Mouse (Mus musculus) stomach, embryonic 15.5 days (tissue): ENCODE results near the gene Ugp2. TPM values are rescaled to one million over a fixed set of nuclear protein-coding genes. Genes with fewer than 3 reads are reported as not detected.

Experiments used
- ATAC-seq: fragments of 200-750 bp; cut with Nextera tagmentation; 2 replicates; pipeline ENCODE4 v1.8.0; 2017; ENCODE audit warnings: low read depth, moderate number of reproducible peaks, moderate TSS enrichment; ENCODE audit not compliant: insufficient read depth, low FRiP score
- H3K27ac ChIP-seq: fragments of 300-500 bp; sonication (generic); 2 replicates; pipeline ENCODE4 v1.5.1; 2015; ENCODE audit warnings: mild to moderate bottlenecking, inconsistent platforms
- H3K27me3 ChIP-seq: fragments of 300-500 bp; sonication (generic); replicated peaks from 2 replicates; pipeline ENCODE4 v1.6.1; 2015; ENCODE audit warnings: inconsistent platforms
- H3K36me3 ChIP-seq: fragments of 300-500 bp; sonication (generic); 2 replicates; pipeline ENCODE4 v1.6.1; 2015; ENCODE audit warnings: inconsistent platforms
- H3K4me1 ChIP-seq: fragments of 300-500 bp; sonication (generic); 2 replicates; pipeline ENCODE4 v1.6.1; 2015; ENCODE audit warnings: inconsistent platforms
- H3K4me2 ChIP-seq: fragments of 300-500 bp; sonication (generic); 2 replicates; pipeline ENCODE4 v1.6.1; 2015; ENCODE audit warnings: mild to moderate bottlenecking, inconsistent platforms
- H3K4me3 ChIP-seq: fragments of 300-500 bp; sonication (generic); replicated peaks from 2 replicates; pipeline ENCODE4 v1.5.1; 2015; ENCODE audit warnings: inconsistent platforms
- H3K9ac ChIP-seq: fragments of 300-500 bp; sonication (generic); 2 replicates; pipeline ENCODE4 v1.6.1; 2015; ENCODE audit warnings: inconsistent platforms
- H3K9me3 ChIP-seq: fragments of 300-500 bp; sonication (generic); 2 replicates; pipeline ENCODE4 v1.6.1; 2016; ENCODE audit warnings: inconsistent platforms
- WGBS: fragments of 180-500 bp; shearing (Covaris S2); methylation state at CpG from one replicate; pipeline ENCODE4 v1.1.7; 2015; 5-methylcytosine and 5-hydroxymethylcytosine counted together
- polyA plus RNA-seq: library from polyadenylated mRNA; unstranded; fragments of >200 nt; fragmentation: Nextera tagmentation; extraction: Ambion mirVana; gene quantifications from 2 replicates; pipeline ENCODE4 v1.2.1, GENCODE M21; 2015

Gene Ugp2
- polyA plus RNA-seq, result 95.0 and 95.2 TPM in 2 replicates

GRCm38 (mm10) chr11:21371122-21371806 lies at the start of gene Ugp2:
Ugp2 (minus strand) TSS chr11:21371201.
- Histone ChIP-seq H3K9me3 (no peaks in the 10 kb centered on the region), H3K4me1 (peaks cover 4% of the 10 kb centered on the region), H3K27ac (peak within 1 kb of the TSS; percentile 97), H3K4me2 (peak within 1 kb of the TSS; percentile 71), H3K9ac (peak within 1 kb of the TSS; percentile 73), H3K4me3 (peak within 1 kb of the TSS; percentile 78), H3K36me3 (no peaks in the 10 kb centered on the region), H3K27me3 (no peaks in the 10 kb centered on the region)
- WGBS, result 6% methylated on average over 38 of the region's 38 CpGs
- ATAC-seq, result peak; percentile 91

- H3K4me3 ChIP-seq, result no peak overlapping the region
- no peak overlapping the region for H3K9ac ChIP-seq
- no peaks in the 10 kb centered on the region for H3K4me1 ChIP-seq
- peak; percentile 60; the same call in 1 of the 2 replicates for ATAC-seq
- H3K4me2 ChIP-seq, result no peak overlapping the region
- H3K36me3 ChIP-seq, result no peaks in the 10 kb centered on the region
- no peaks in the 10 kb centered on the region for H3K9me3 ChIP-seq
- no peaks in the 10 kb centered on the region for H3K27me3 ChIP-seq
- H3K27ac ChIP-seq, result peak overlapping the region; percentile 55
- WGBS, result 21% methylated on average over 7 of the region's 7 CpGs
These were observed 43.9 kb upstream of the Ugp2 start for GRCm38 (mm10) chr11:21414911-21415381.

- Histone ChIP-seq H3K4me2 (no peak overlapping the region), H3K9ac (no peak overlapping the region), H3K27ac (no peak overlapping the region), H3K4me3 (no peak overlapping the region), H3K27me3 (no peaks in the 10 kb centered on the region), H3K36me3 (no peaks in the 10 kb centered on the region), H3K4me1 (no peaks in the 10 kb centered on the region), H3K9me3 (no peaks in the 10 kb centered on the region)
- 46% methylated on average over 4 of the region's 4 CpGs for WGBS
- ATAC-seq, result no peak
These were observed 35.7 kb upstream of the Ugp2 start for GRCm38 (mm10) chr11:21406668-21407067.

- Histone ChIP-seq H3K4me2 (no peak overlapping the region), H3K27me3 (no peaks in the 10 kb centered on the region), H3K9me3 (no peaks in the 10 kb centered on the region), H3K27ac (no peak overlapping the region; the same call in 1 of the 2 replicates), H3K36me3 (no peaks in the 10 kb centered on the region), H3K9ac (no peak overlapping the region), H3K4me3 (no peak overlapping the region), H3K4me1 (no peaks in the 10 kb centered on the region)
- 38% methylated on average over 1 of the region's 1 CpGs for WGBS
- no peak for ATAC-seq
These were observed 35.1 kb upstream of the Ugp2 start for GRCm38 (mm10) chr11:21406141-21406540.

GRCm38 (mm10) chr11:21403877-21404276 lies 32.9 kb upstream of the Ugp2 start:
- 44% methylated on average over 1 of the region's 1 CpGs for WGBS
- no peaks in the 10 kb centered on the region for H3K36me3 ChIP-seq
- no peak overlapping the region for H3K4me2 ChIP-seq
- no peak for ATAC-seq
- H3K4me1 ChIP-seq, result 0 out of 2 replicates have a peak, but pooled peaks cover 3% of the 10 kb centered on the region
- H3K4me3 ChIP-seq, result no peak overlapping the region
- no peak overlapping the region for H3K9ac ChIP-seq
- no peaks in the 10 kb centered on the region for H3K9me3 ChIP-seq
- H3K27ac ChIP-seq, result no peak overlapping the region
- H3K27me3 ChIP-seq, result no peaks in the 10 kb centered on the region

- Histone ChIP-seq H3K4me3 (no peak overlapping the region), H3K36me3 (no peaks in the 10 kb centered on the region), H3K9me3 (no peaks in the 10 kb centered on the region), H3K9ac (no peak overlapping the region), H3K4me2 (no peak overlapping the region), H3K4me1 (0 out of 2 replicates have a peak, but pooled peaks cover 3% of the 10 kb centered on the region), H3K27ac (no peak overlapping the region; the same call in 1 of the 2 replicates), H3K27me3 (no peaks in the 10 kb centered on the region)
- ATAC-seq, result 0 out of 2 replicates have a peak, but pooled peaks have one; percentile 35
- 41% methylated on average over 5 of the region's 5 CpGs for WGBS
These were observed 31.7 kb upstream of the Ugp2 start for GRCm38 (mm10) chr11:21402481-21403254.

- no peak for ATAC-seq
- H3K4me3 ChIP-seq, result no peak overlapping the region
- no peaks in the 10 kb centered on the region for H3K27me3 ChIP-seq
- WGBS, result 86% methylated on average over 2 of the region's 2 CpGs
- H3K9me3 ChIP-seq, result no peaks in the 10 kb centered on the region
- H3K4me2 ChIP-seq, result no peak overlapping the region
- no peaks in the 10 kb centered on the region for H3K36me3 ChIP-seq
- H3K9ac ChIP-seq, result no peak overlapping the region
- no peak overlapping the region for H3K27ac ChIP-seq
- H3K4me1 ChIP-seq, result 0 out of 2 replicates have a peak, but pooled peaks cover 3% of the 10 kb centered on the region
These were observed 30.2 kb upstream of the Ugp2 start for GRCm38 (mm10) chr11:21401248-21401647.

- Histone ChIP-seq H3K4me2 (no peak overlapping the region), H3K4me3 (no peak overlapping the region), H3K36me3 (no peaks in the 10 kb centered on the region), H3K9me3 (no peaks in the 10 kb centered on the region), H3K27ac (peak overlapping the region; percentile 66), H3K27me3 (no peaks in the 10 kb centered on the region), H3K4me1 (0 out of 2 replicates have a peak, but pooled peaks cover 3% of the 10 kb centered on the region), H3K9ac (no peak overlapping the region)
- ATAC-seq, result no peak
- WGBS, result 32% methylated on average over 5 of the region's 5 CpGs
These were observed 28.2 kb upstream of the Ugp2 start for GRCm38 (mm10) chr11:21399186-21399681.

- no peaks in the 10 kb centered on the region for H3K9me3 ChIP-seq
- 0 out of 2 replicates have a peak, but pooled peaks have one; percentile 53 for ATAC-seq
- no peak overlapping the region for H3K4me3 ChIP-seq
- H3K4me2 ChIP-seq, result no peak overlapping the region
- H3K36me3 ChIP-seq, result no peaks in the 10 kb centered on the region
- 26% methylated on average over 7 of the region's 7 CpGs for WGBS
- H3K9ac ChIP-seq, result no peak overlapping the region
- 0 out of 2 replicates have a peak, but pooled peaks cover 3% of the 10 kb centered on the region for H3K4me1 ChIP-seq
- H3K27me3 ChIP-seq, result no peaks in the 10 kb centered on the region
- no peak overlapping the region for H3K27ac ChIP-seq
These were observed 27.5 kb upstream of the Ugp2 start for GRCm38 (mm10) chr11:21398464-21398863.

- no peaks in the 10 kb centered on the region for H3K36me3 ChIP-seq
- H3K4me2 ChIP-seq, result no peak overlapping the region
- WGBS, result 76% methylated on average over 4 of the region's 4 CpGs
- ATAC-seq, result no peak
- H3K27me3 ChIP-seq, result no peaks in the 10 kb centered on the region
- H3K4me3 ChIP-seq, result no peak overlapping the region
- no peak overlapping the region for H3K9ac ChIP-seq
- H3K4me1 ChIP-seq, result no peaks in the 10 kb centered on the region
- no peaks in the 10 kb centered on the region for H3K9me3 ChIP-seq
- H3K27ac ChIP-seq, result no peak overlapping the region
These were observed 15.8 kb upstream of the Ugp2 start for GRCm38 (mm10) chr11:21386790-21387189.

GRCm38 (mm10) chr11:21374096-21374495 lies 3.1 kb upstream of the Ugp2 start:
- Histone ChIP-seq H3K36me3 (no peaks in the 10 kb centered on the region), H3K4me2 (no peak overlapping the region), H3K4me3 (no peak overlapping the region), H3K27me3 (no peaks in the 10 kb centered on the region), H3K9ac (no peak overlapping the region), H3K9me3 (no peaks in the 10 kb centered on the region), H3K4me1 (no peaks in the 10 kb centered on the region), H3K27ac (no peak overlapping the region)
- 80% methylated on average over 3 of the region's 3 CpGs for WGBS
- ATAC-seq, result no peak
